Mouse (Mus musculus): ENCODE measurements at regions not wholly inside any gene's neighbourhood (a gene's known extent, or its start where the extent isn't known, plus 50 kb on each side); places are given as distances from the start of the nearest gene placed in this dataset.

- Histone ChIP-seq H3K27ac (ENCODE audit: low read depth, low read length) (no peak overlapping the region), H3K4me2 (no peak overlapping the region), H3K36me3 (ENCODE audit: control insufficient read depth, insufficient read depth, low read length) (no peaks in the 10 kb centered on the region), H3K4me3 (ENCODE audit: low read depth, low read length) (no peak overlapping the region), H3K9me3 (replicated peaks; ENCODE audit: control insufficient read depth, low read length) (no peaks in the 10 kb centered on the region), H3K27me3 (ENCODE audit: control insufficient read depth, insufficient read depth, low read length) (no peaks in the 10 kb centered on the region), H3K9ac (ENCODE audit: low read depth, low read length) (no peak overlapping the region), H3K4me1 (ENCODE audit: control insufficient read depth, insufficient read depth, low read length) (no peaks in the 10 kb centered on the region)
- ATAC-seq (replicated peaks; ENCODE audit: insufficient number of reproducible peaks, low FRiP score, low TSS enrichment): no peak
- WGBS (ENCODE audit: insufficient replicate concordance): 59% methylated on average over 6 of the region's 6 CpGs
These were observed 481.0 kb downstream of the Lipi start for GRCm38 (mm10) chr16:75104894-75105293.

- Histone ChIP-seq H3K4me3 (ENCODE audit: low read depth, low read length) (peak overlapping the region; percentile 23; the same call in 1 of the 2 replicates), H3K36me3 (ENCODE audit: control insufficient read depth, insufficient read depth, low read length) (no peaks in the 10 kb centered on the region), H3K4me2 (peak overlapping the region; percentile 55), H3K27me3 (ENCODE audit: control insufficient read depth, insufficient read depth, low read length) (no peaks in the 10 kb centered on the region), H3K9ac (ENCODE audit: low read depth, low read length) (no peak overlapping the region), H3K9me3 (replicated peaks; ENCODE audit: control insufficient read depth, low read length) (no peaks in the 10 kb centered on the region), H3K27ac (ENCODE audit: low read depth, low read length) (no peak overlapping the region), H3K4me1 (ENCODE audit: control insufficient read depth, insufficient read depth, low read length) (no peaks in the 10 kb centered on the region)
- WGBS (ENCODE audit: insufficient replicate concordance): 43% methylated on average over 6 of the region's 6 CpGs
- ATAC-seq (replicated peaks; ENCODE audit: insufficient number of reproducible peaks, low FRiP score, low TSS enrichment): no peak
These were observed 492.7 kb downstream of the Lipi start for GRCm38 (mm10) chr16:75093163-75093562.

- Histone ChIP-seq H3K36me3 (ENCODE audit: control insufficient read depth, insufficient read depth, low read length) (no peaks in the 10 kb centered on the region), H3K4me2 (peak overlapping the region; percentile 55), H3K9me3 (replicated peaks; ENCODE audit: control insufficient read depth, low read length) (no peaks in the 10 kb centered on the region), H3K27ac (ENCODE audit: low read depth, low read length) (no peak overlapping the region), H3K4me3 (ENCODE audit: low read depth, low read length) (peak overlapping the region; percentile 23; the same call in 1 of the 2 replicates), H3K9ac (ENCODE audit: low read depth, low read length) (no peak overlapping the region), H3K27me3 (ENCODE audit: control insufficient read depth, insufficient read depth, low read length) (no peaks in the 10 kb centered on the region), H3K4me1 (ENCODE audit: control insufficient read depth, insufficient read depth, low read length) (no peaks in the 10 kb centered on the region)
- 23% methylated on average over 12 of the region's 12 CpGs for WGBS (ENCODE audit: insufficient replicate concordance)
- no peak for ATAC-seq (replicated peaks; ENCODE audit: insufficient number of reproducible peaks, low FRiP score, low TSS enrichment)
These were observed 493.3 kb downstream of the Lipi start for GRCm38 (mm10) chr16:75092471-75093130.

GRCm38 (mm10) chr16:75091931-75092330 lies 493.9 kb downstream of the Lipi start:
- no peak overlapping the region for H3K27ac ChIP-seq (ENCODE audit: low read depth, low read length)
- peak overlapping the region; percentile 55; the same call in 1 of the 2 replicates for H3K4me2 ChIP-seq
- no peaks in the 10 kb centered on the region for H3K4me1 ChIP-seq (ENCODE audit: control insufficient read depth, insufficient read depth, low read length)
- H3K27me3 ChIP-seq (ENCODE audit: control insufficient read depth, insufficient read depth, low read length): no peaks in the 10 kb centered on the region
- WGBS (ENCODE audit: insufficient replicate concordance): 49% methylated on average over 2 of the region's 2 CpGs
- H3K9me3 ChIP-seq (replicated peaks; ENCODE audit: control insufficient read depth, low read length): no peaks in the 10 kb centered on the region
- H3K36me3 ChIP-seq (ENCODE audit: control insufficient read depth, insufficient read depth, low read length): no peaks in the 10 kb centered on the region
- H3K9ac ChIP-seq (ENCODE audit: low read depth, low read length): no peak overlapping the region
- ATAC-seq (replicated peaks; ENCODE audit: insufficient number of reproducible peaks, low FRiP score, low TSS enrichment): no peak
- no peak overlapping the region for H3K4me3 ChIP-seq (ENCODE audit: low read depth, low read length)

- no peak overlapping the region for H3K9ac ChIP-seq (ENCODE audit: low read depth, low read length)
- H3K4me2 ChIP-seq: no peak overlapping the region
- 63% methylated on average over 6 of the region's 6 CpGs for WGBS (ENCODE audit: insufficient replicate concordance)
- no peaks in the 10 kb centered on the region for H3K4me1 ChIP-seq (ENCODE audit: control insufficient read depth, insufficient read depth, low read length)
- H3K36me3 ChIP-seq (ENCODE audit: control insufficient read depth, insufficient read depth, low read length): no peaks in the 10 kb centered on the region
- no peaks in the 10 kb centered on the region for H3K9me3 ChIP-seq (replicated peaks; ENCODE audit: control insufficient read depth, low read length)
- no peaks in the 10 kb centered on the region for H3K27me3 ChIP-seq (ENCODE audit: control insufficient read depth, insufficient read depth, low read length)
- H3K27ac ChIP-seq (ENCODE audit: low read depth, low read length): no peak overlapping the region
- H3K4me3 ChIP-seq (ENCODE audit: low read depth, low read length): no peak overlapping the region
- ATAC-seq (replicated peaks; ENCODE audit: insufficient number of reproducible peaks, low FRiP score, low TSS enrichment): no peak
These were observed 496.4 kb downstream of the Lipi start for GRCm38 (mm10) chr16:75089383-75090035.

- ATAC-seq (replicated peaks; ENCODE audit: insufficient number of reproducible peaks, low FRiP score, low TSS enrichment): no peak
- WGBS (ENCODE audit: insufficient replicate concordance): 85% methylated on average over 5 of the region's 5 CpGs
- Histone ChIP-seq H3K4me3 (ENCODE audit: low read depth, low read length) (no peak overlapping the region), H3K36me3 (ENCODE audit: control insufficient read depth, insufficient read depth, low read length) (no peaks in the 10 kb centered on the region), H3K27ac (ENCODE audit: low read depth, low read length) (no peak overlapping the region), H3K9ac (ENCODE audit: low read depth, low read length) (no peak overlapping the region), H3K27me3 (ENCODE audit: control insufficient read depth, insufficient read depth, low read length) (no peaks in the 10 kb centered on the region), H3K9me3 (replicated peaks; ENCODE audit: control insufficient read depth, low read length) (no peaks in the 10 kb centered on the region), H3K4me2 (no peak overlapping the region), H3K4me1 (ENCODE audit: control insufficient read depth, insufficient read depth, low read length) (no peaks in the 10 kb centered on the region)
These were observed 497.2 kb downstream of the Lipi start for GRCm38 (mm10) chr16:75088701-75089100.

GRCm38 (mm10) chr16:75065281-75065680 lies 520.6 kb downstream of the Lipi start:
- H3K4me2 ChIP-seq: no peak overlapping the region
- no peak overlapping the region for H3K27ac ChIP-seq (ENCODE audit: low read depth, low read length)
- no peak overlapping the region for H3K4me3 ChIP-seq (ENCODE audit: low read depth, low read length)
- H3K9me3 ChIP-seq (replicated peaks; ENCODE audit: control insufficient read depth, low read length): no peaks in the 10 kb centered on the region
- H3K27me3 ChIP-seq (ENCODE audit: control insufficient read depth, insufficient read depth, low read length): no peaks in the 10 kb centered on the region
- H3K4me1 ChIP-seq (ENCODE audit: control insufficient read depth, insufficient read depth, low read length): no peaks in the 10 kb centered on the region
- 75% methylated on average over 5 of the region's 5 CpGs for WGBS (ENCODE audit: insufficient replicate concordance)
- no peaks in the 10 kb centered on the region for H3K36me3 ChIP-seq (ENCODE audit: control insufficient read depth, insufficient read depth, low read length)
- no peak overlapping the region for H3K9ac ChIP-seq (ENCODE audit: low read depth, low read length)
- ATAC-seq (replicated peaks; ENCODE audit: insufficient number of reproducible peaks, low FRiP score, low TSS enrichment): no peak

- Histone ChIP-seq H3K27ac (ENCODE audit: low read depth, low read length) (no peak overlapping the region), H3K27me3 (ENCODE audit: control insufficient read depth, insufficient read depth, low read length) (no peaks in the 10 kb centered on the region), H3K9ac (ENCODE audit: low read depth, low read length) (no peak overlapping the region), H3K4me1 (ENCODE audit: control insufficient read depth, insufficient read depth, low read length) (no peaks in the 10 kb centered on the region), H3K36me3 (ENCODE audit: control insufficient read depth, insufficient read depth, low read length) (no peaks in the 10 kb centered on the region), H3K4me3 (ENCODE audit: low read depth, low read length) (no peak overlapping the region), H3K9me3 (replicated peaks; ENCODE audit: control insufficient read depth, low read length) (no peaks in the 10 kb centered on the region), H3K4me2 (no peak overlapping the region)
- no peak for ATAC-seq (replicated peaks; ENCODE audit: insufficient number of reproducible peaks, low FRiP score, low TSS enrichment)
These were observed 532.9 kb downstream of the Lipi start for GRCm38 (mm10) chr16:75052953-75053352.

GRCm38 (mm10) chr16:75045969-75046368 lies 539.9 kb downstream of the Lipi start:
- H3K36me3 ChIP-seq (ENCODE audit: control insufficient read depth, insufficient read depth, low read length): no peaks in the 10 kb centered on the region
- H3K4me2 ChIP-seq: no peak overlapping the region
- H3K4me1 ChIP-seq (ENCODE audit: control insufficient read depth, insufficient read depth, low read length): no peaks in the 10 kb centered on the region
- H3K27me3 ChIP-seq (ENCODE audit: control insufficient read depth, insufficient read depth, low read length): no peaks in the 10 kb centered on the region
- no peak for ATAC-seq (replicated peaks; ENCODE audit: insufficient number of reproducible peaks, low FRiP score, low TSS enrichment)
- H3K27ac ChIP-seq (ENCODE audit: low read depth, low read length): no peak overlapping the region
- no peak overlapping the region for H3K4me3 ChIP-seq (ENCODE audit: low read depth, low read length)
- WGBS (ENCODE audit: insufficient replicate concordance): 84% methylated on average over 2 of the region's 2 CpGs
- no peaks in the 10 kb centered on the region for H3K9me3 ChIP-seq (replicated peaks; ENCODE audit: control insufficient read depth, low read length)
- no peak overlapping the region for H3K9ac ChIP-seq (ENCODE audit: low read depth, low read length)

All from heart, embryonic 11.5 days (tissue).